Mouse (Mus musculus) liver, postnatal 0 days (tissue): ENCODE data around the gene Slc7a6os. TPM values are rescaled to one million over a fixed set of nuclear protein-coding genes. Genes with fewer than 3 reads are reported as not detected.

ENCODE experiments used
- ATAC-seq: fragments of 200-750 bp; cut with Nextera tagmentation; 2 replicates; pipeline ENCODE4 v1.8.0; 2017; ENCODE audit warnings: mild to moderate bottlenecking, moderate library complexity
- DNase-seq: peaks from one replicate; pipeline ENCODE4 v3.0.0-alpha.2; 2016
- H3K27ac ChIP-seq: fragments of 300-500 bp; sonication (generic); 2 replicates; pipeline ENCODE4 v1.5.1; 2014; ENCODE audit warnings: antibody characterized with exemption, moderate library complexity, mild to moderate bottlenecking, low read depth
- H3K27me3 ChIP-seq: fragments of 300-500 bp; sonication (generic); 2 replicates; pipeline ENCODE4 v1.6.1; 2014; ENCODE audit warnings: low read length, control low read depth, mixed read lengths; ENCODE audit not compliant: insufficient read depth
- H3K36me3 ChIP-seq: fragments of 300-500 bp; sonication (generic); replicated peaks from 2 replicates; pipeline ENCODE4 v1.6.1; 2014; ENCODE audit warnings: mild to moderate bottlenecking, control low read depth, low read length, moderate library complexity, mixed read lengths; ENCODE audit not compliant: insufficient read depth
- H3K4me1 ChIP-seq: fragments of 300-500 bp; sonication (generic); 2 replicates; pipeline ENCODE4 v1.6.1; 2014; ENCODE audit warnings: antibody characterized with exemption, mild to moderate bottlenecking, control low read depth; ENCODE audit not compliant: insufficient read depth
- H3K4me2 ChIP-seq: fragments of 300-500 bp; sonication (generic); 2 replicates; pipeline ENCODE4 v1.6.1; 2014; ENCODE audit warnings: low read depth, mild to moderate bottlenecking, low read length, moderate library complexity, mixed read lengths
- H3K4me3 ChIP-seq: fragments of 300-500 bp; sonication (generic); 2 replicates; pipeline ENCODE4 v1.5.1; 2014; ENCODE audit warnings: low read depth, low read length
- H3K9ac ChIP-seq: fragments of 300-500 bp; sonication (generic); replicated peaks from 2 replicates; pipeline ENCODE4 v1.6.1; 2014; ENCODE audit warnings: mild to moderate bottlenecking, moderate library complexity
- H3K9me3 ChIP-seq: fragments of 300-500 bp; sonication (generic); 2 replicates; pipeline ENCODE4 v1.6.1; 2016; ENCODE audit warnings: mild to moderate bottlenecking, control low read depth, low read length, mixed read lengths
- CTCF ChIP-seq: sonication (generic); IDR thresholded peaks from 2 replicates; pipeline ENCODE4 v1.5.1; 2016; ENCODE audit warnings: antibody characterized with exemption, low read depth
- EP300 ChIP-seq: IDR thresholded peaks from 2 replicates; pipeline ENCODE4 v1.6.1; 2016; ENCODE audit warnings: antibody characterized with exemption, low read depth, mild to moderate bottlenecking
- WGBS: fragments of 180-500 bp; shearing (Covaris S2); extraction: QIAGEN DNeasy Blood & Tissue Kit; methylation state at CpG from one replicate; pipeline ENCODE4 v1.1.7; 2014; ENCODE audit not compliant: insufficient replicate concordance; 5-methylcytosine and 5-hydroxymethylcytosine counted together
- polyA plus RNA-seq: library from polyadenylated mRNA; unstranded; fragments of >200 nt; fragmentation: Nextera tagmentation; extraction: Ambion mirVana; gene quantifications from 2 replicates; pipeline ENCODE4 v1.2.1, GENCODE M21; 2015

The Slc7a6os gene
- polyA plus RNA-seq: 12.1 and 12.5 TPM in 2 replicates

DNA sequence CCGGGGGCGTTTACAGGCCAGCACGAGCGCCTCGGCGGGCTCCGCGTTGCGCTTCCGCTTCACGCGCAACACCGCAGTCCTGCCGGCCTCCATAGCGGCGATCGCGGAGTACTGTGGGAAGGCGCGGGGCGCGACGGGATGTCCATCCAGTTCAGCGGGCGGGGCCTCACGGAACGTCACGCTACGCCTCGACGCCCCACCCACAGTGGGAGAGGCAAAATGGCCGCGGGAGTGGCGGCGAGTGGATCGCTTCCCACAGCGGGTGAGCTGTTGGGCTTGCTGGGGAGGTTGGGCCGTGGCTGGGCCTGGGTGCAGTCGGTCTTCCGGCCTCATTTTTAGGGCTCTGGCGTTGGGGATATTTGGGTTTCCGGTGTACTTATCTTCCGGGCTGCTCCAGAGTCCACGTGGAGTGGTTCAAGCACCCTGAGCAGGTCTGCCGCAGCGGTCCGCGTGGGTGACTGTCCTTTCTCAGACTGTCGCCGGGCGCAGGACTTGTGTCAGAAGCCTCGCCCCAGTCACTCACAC, at the start of gene Slc7a6os, which contains the start of gene Prmt7:
Gene Slc7a6os (minus strand): TSS at position 115 of the 525 bp plus-strand sequence.
Gene Prmt7 (plus strand): TSS at position 116 of the 525 bp plus-strand sequence.
- Histone ChIP-seq H3K36me3 (peaks cover 18% of the 10 kb centered on the region), H3K9me3 (no peaks in the 10 kb centered on the region), H3K27ac (peak within 1 kb of the TSS; percentile 97), H3K4me1 (peaks cover 11% of the 10 kb centered on the region), H3K4me2 (peak within 1 kb of the TSS; percentile 79), H3K9ac (peak within 1 kb of the TSS; percentile 96), H3K4me3 (peak within 1 kb of the TSS; percentile 94), H3K27me3 (no peaks in the 10 kb centered on the region)
- DNase-seq (peak; percentile 97), ATAC-seq (peak; percentile 98)
- WGBS: under 1% methylated on average over 52 of the region's 52 CpGs
- TF ChIP-seq CTCF: peak; percentile 22
- TF ChIP-seq EP300: no peak

DNA sequence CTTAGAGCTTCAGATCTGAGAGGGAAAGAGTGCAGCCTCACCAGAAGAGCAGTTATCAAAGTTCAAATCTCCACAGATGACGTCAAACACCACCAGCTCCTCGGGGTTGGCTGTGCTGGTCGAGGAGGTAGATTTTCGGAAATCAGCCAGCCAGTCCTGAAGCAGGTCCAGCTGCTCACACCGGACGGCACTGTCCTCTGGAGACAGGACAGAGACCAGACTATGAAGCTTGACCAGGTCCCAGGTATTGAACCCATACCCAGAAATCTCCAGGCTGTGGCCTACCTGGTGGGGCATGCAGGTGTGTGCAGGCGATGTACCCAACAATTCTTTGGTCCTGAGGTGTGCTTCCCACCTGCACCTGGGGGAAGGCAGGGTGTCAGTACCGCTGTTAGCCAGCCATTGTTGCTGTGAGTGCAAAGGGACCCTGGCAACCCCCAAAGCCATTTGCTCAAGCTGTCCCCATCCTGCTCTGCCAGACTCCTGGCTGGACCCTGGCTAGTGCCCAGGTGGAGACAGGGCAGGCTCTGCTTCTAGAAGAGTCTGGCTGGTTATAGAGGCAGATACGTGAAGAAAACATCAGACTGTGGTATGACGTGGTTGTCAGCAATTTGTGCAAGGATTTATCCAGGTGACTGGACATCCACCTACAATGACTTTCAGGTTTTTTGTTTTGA, 49.0 kb upstream of the Slc7a6os start:
- H3K4me1 ChIP-seq: no peaks in the 10 kb centered on the region
- H3K27me3 ChIP-seq: no peaks in the 10 kb centered on the region
- DNase-seq: no peak
- no peak overlapping the region for H3K27ac ChIP-seq
- TF ChIP-seq CTCF: no peak
- no peak for TF ChIP-seq EP300
- no peak for ATAC-seq
- no peak overlapping the region for H3K4me2 ChIP-seq
- no peaks in the 10 kb centered on the region for H3K36me3 ChIP-seq
- H3K4me3 ChIP-seq: no peak overlapping the region
- H3K9me3 ChIP-seq: no peaks in the 10 kb centered on the region
- no peak overlapping the region for H3K9ac ChIP-seq
- WGBS: 81% methylated on average over 10 of the region's 10 CpGs

DNA sequence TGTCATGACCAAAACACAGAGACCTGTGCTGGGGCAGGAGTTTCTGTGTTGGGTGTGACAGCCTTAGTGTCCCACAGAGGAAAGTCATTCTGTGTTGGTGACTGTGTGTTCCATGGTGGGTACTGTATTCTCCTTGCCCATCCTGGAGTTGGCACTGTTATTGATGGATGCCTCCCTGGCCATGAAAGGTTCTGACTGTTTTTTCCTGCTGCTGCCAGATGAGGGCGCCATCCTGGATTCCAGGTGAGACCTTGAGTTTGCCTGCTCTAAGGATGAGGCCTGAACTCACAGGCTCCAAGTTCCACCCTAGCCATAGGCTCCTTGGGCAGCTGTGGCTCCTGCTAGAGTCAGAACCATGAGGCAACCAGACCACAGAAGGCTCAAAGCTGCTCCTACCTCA, 47.4 kb upstream of the Slc7a6os start:
- 48% methylated on average over 1 of the region's 1 CpGs for WGBS
- TF ChIP-seq CTCF (peak; percentile 55), EP300 (no peak)
- no peak for ATAC-seq
- H3K27me3 ChIP-seq: no peaks in the 10 kb centered on the region
- H3K36me3 ChIP-seq: peaks cover 1% of the 10 kb centered on the region; the same call in 1 of the 2 replicates
- no peak overlapping the region for H3K4me2 ChIP-seq
- no peak overlapping the region for H3K4me3 ChIP-seq
- H3K4me1 ChIP-seq: no peaks in the 10 kb centered on the region
- no peaks in the 10 kb centered on the region for H3K9me3 ChIP-seq
- H3K27ac ChIP-seq: no peak overlapping the region
- H3K9ac ChIP-seq: no peak overlapping the region
- peak; percentile 38 for DNase-seq

DNA sequence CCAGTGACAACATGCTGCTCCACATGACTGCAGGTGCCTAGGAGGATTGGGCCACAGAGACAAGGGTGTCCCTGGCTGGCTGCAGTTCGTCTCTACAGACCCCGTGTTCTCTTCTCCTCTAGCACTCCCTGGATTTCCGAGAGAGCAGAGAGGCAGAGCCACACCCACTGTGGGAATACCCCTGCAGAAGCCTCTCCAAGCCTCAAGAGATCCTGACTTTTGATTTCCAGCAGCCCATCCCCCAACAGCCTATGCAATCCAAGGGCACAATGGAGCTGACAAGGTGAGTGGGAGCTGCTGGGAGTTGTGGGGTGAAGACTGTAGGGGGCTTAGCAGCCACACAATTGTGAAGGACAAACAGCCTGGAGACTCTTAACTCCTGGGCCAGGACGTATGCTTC, 39.5 kb upstream of the Slc7a6os start:
- no peak overlapping the region for H3K4me3 ChIP-seq
- no peak for ATAC-seq
- no peaks in the 10 kb centered on the region for H3K9me3 ChIP-seq
- H3K9ac ChIP-seq: no peak overlapping the region
- TF ChIP-seq CTCF (no peak), EP300 (no peak)
- H3K36me3 ChIP-seq: peaks cover 41% of the 10 kb centered on the region
- no peaks in the 10 kb centered on the region for H3K27me3 ChIP-seq
- WGBS: 69% methylated on average over 4 of the region's 4 CpGs
- no peak overlapping the region for H3K27ac ChIP-seq
- H3K4me2 ChIP-seq: no peak overlapping the region
- DNase-seq: no peak
- H3K4me1 ChIP-seq: no peaks in the 10 kb centered on the region

DNA sequence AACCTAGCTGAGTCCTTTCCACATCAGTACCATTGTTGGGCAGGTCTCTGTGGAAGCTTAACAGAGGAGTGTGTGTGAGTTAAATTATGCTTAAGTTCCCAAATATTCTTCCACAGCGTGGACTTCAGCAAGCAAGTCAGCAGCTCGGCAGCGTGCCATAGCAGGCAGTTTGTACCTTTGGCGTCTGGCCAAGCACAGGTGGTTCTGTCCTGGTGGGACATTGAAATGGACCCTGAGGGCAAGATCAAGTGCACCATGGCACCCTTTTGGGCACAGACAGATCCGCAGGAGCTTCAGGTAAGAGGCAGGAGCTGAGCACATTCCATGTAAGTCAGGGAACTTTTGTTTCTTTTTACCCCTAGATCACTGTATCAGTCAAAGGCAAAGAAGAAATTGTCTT, 26.4 kb upstream of the Slc7a6os start:
- Histone ChIP-seq H3K4me3 (no peak overlapping the region), H3K9ac (no peak overlapping the region), H3K4me2 (no peak overlapping the region), H3K27ac (no peak overlapping the region), H3K4me1 (no peaks in the 10 kb centered on the region), H3K36me3 (peaks cover 26% of the 10 kb centered on the region), H3K9me3 (no peaks in the 10 kb centered on the region), H3K27me3 (no peaks in the 10 kb centered on the region)
- WGBS: 86% methylated on average over 5 of the region's 5 CpGs
- TF ChIP-seq EP300 (no peak), CTCF (no peak)
- ATAC-seq (no peak), DNase-seq (no peak)

DNA sequence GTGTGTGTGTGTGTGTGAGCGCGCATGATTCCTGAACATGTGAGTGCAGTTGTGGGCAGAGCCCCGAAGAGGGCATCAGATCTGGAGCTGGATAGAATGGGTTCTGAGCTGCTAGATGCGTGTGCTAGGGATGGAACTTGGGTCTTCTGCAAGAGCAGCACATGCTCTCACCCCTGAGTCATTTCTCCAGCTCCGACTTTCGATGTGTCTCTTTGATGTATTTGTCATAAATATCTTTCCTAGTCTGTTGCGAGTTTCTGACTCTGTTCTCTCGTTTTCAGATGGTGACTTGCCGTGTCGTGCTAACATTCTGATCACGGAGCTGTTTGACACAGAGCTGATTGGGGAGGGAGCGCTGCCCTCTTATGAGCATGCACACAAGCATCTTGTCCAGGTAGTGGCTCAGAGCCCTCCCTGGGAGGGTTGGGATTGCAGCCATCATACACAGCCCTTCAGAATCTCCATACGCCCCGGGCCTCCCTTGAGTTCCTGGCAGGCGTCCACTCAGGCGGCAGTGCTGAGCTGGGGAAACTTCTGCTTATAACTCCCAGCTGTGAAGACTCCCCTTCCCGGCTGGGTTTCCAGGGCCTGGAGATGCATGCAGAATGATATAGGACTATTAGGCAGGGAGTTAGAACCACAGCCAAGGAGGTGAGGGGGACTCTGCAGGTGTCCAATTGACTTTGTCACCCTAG, 24.0 kb upstream of the Slc7a6os start:
- Histone ChIP-seq H3K4me2 (no peak overlapping the region), H3K9ac (no peak overlapping the region), H3K9me3 (no peaks in the 10 kb centered on the region), H3K27ac (no peak overlapping the region), H3K36me3 (peaks cover 14% of the 10 kb centered on the region), H3K27me3 (no peaks in the 10 kb centered on the region), H3K4me1 (no peaks in the 10 kb centered on the region), H3K4me3 (no peak overlapping the region)
- TF ChIP-seq EP300: no peak
- no peak for TF ChIP-seq CTCF
- no peak for DNase-seq
- 89% methylated on average over 17 of the region's 17 CpGs for WGBS
- no peak for ATAC-seq
